Mouse (Mus musculus): ENCODE results near the gene Cnot11. TPM values are rescaled to one million over a fixed set of nuclear protein-coding genes. Genes with fewer than 3 reads are reported as not detected.
A peak's percentile ranks its signal among the peaks of the same experiment; 100 is the strongest.

Gene Cnot11
- polyA plus RNA-seq, 1 experiment from 2014 or later = 21.5 TPM

- Histone ChIP-seq H3K36me3 (no peaks in the 10 kb centered on the region), H3K4me2 (no peak overlapping the region), H3K9ac (no peak overlapping the region), H3K4me3 (no peak overlapping the region), H3K27ac (no peak overlapping the region), H3K4me1 (no peaks in the 10 kb centered on the region), H3K27me3 (no peaks in the 10 kb centered on the region), H3K9me3 (no peaks in the 10 kb centered on the region)
- ATAC-seq (ENCODE audit: borderline replicate concordance, extremely low read depth, low FRiP score, low TSS enrichment) = no peak
- 84% methylated on average over 10 of the region's 10 CpGs for WGBS
Observed at GRCm38 (mm10) chr1:39515303-39515991, 19.3 kb upstream of the Cnot11 start.

- no peak for ATAC-seq (ENCODE audit: borderline replicate concordance, extremely low read depth, low FRiP score, low TSS enrichment)
- Histone ChIP-seq H3K27me3 (no peaks in the 10 kb centered on the region), H3K4me1 (no peaks in the 10 kb centered on the region), H3K9me3 (no peaks in the 10 kb centered on the region), H3K9ac (no peak overlapping the region), H3K27ac (no peak overlapping the region), H3K4me2 (no peak overlapping the region), H3K36me3 (no peaks in the 10 kb centered on the region), H3K4me3 (no peak overlapping the region)
- WGBS = 80% methylated on average over 7 of the region's 7 CpGs
Observed at GRCm38 (mm10) chr1:39521326-39521725, 13.5 kb upstream of the Cnot11 start.

- no peaks in the 10 kb centered on the region for H3K36me3 ChIP-seq
- no peak overlapping the region for H3K9ac ChIP-seq
- H3K4me2 ChIP-seq = no peak overlapping the region
- no peaks in the 10 kb centered on the region for H3K4me1 ChIP-seq
- no peak for ATAC-seq (ENCODE audit: borderline replicate concordance, extremely low read depth, low FRiP score, low TSS enrichment)
- H3K27ac ChIP-seq = no peak overlapping the region
- 22% methylated on average over 5 of the region's 5 CpGs for WGBS
- no peaks in the 10 kb centered on the region for H3K9me3 ChIP-seq
- H3K4me3 ChIP-seq = no peak overlapping the region
- no peaks in the 10 kb centered on the region for H3K27me3 ChIP-seq
Observed at GRCm38 (mm10) chr1:39522519-39522918, 12.3 kb upstream of the Cnot11 start.

- Histone ChIP-seq H3K4me3 (no peak overlapping the region), H3K36me3 (no peaks in the 10 kb centered on the region), H3K4me2 (no peak overlapping the region), H3K27ac (no peak overlapping the region), H3K27me3 (no peaks in the 10 kb centered on the region), H3K9ac (no peak overlapping the region), H3K9me3 (no peaks in the 10 kb centered on the region), H3K4me1 (no peaks in the 10 kb centered on the region)
- 69% methylated on average over 7 of the region's 7 CpGs for WGBS
- ATAC-seq (ENCODE audit: borderline replicate concordance, extremely low read depth, low FRiP score, low TSS enrichment) = no peak
Observed at GRCm38 (mm10) chr1:39525763-39526162, 9.0 kb upstream of the Cnot11 start.

GRCm38 (mm10) chr1:39526371-39527167 lies 8.2 kb upstream of the Cnot11 start:
- no peaks in the 10 kb centered on the region for H3K9me3 ChIP-seq
- no peaks in the 10 kb centered on the region for H3K27me3 ChIP-seq
- no peak overlapping the region for H3K4me2 ChIP-seq
- no peak overlapping the region for H3K9ac ChIP-seq
- no peaks in the 10 kb centered on the region for H3K36me3 ChIP-seq
- no peak for ATAC-seq (ENCODE audit: borderline replicate concordance, extremely low read depth, low FRiP score, low TSS enrichment)
- no peak overlapping the region for H3K4me3 ChIP-seq
- 74% methylated on average over 9 of the region's 9 CpGs for WGBS
- H3K27ac ChIP-seq = no peak overlapping the region
- H3K4me1 ChIP-seq = no peaks in the 10 kb centered on the region

- Histone ChIP-seq H3K9ac (no peak overlapping the region), H3K9me3 (no peaks in the 10 kb centered on the region), H3K4me3 (no peak overlapping the region), H3K27ac (no peak overlapping the region), H3K4me1 (no peaks in the 10 kb centered on the region), H3K27me3 (no peaks in the 10 kb centered on the region), H3K36me3 (no peaks in the 10 kb centered on the region), H3K4me2 (no peak overlapping the region)
- WGBS = 12% methylated on average over 7 of the region's 7 CpGs
- no peak for ATAC-seq (ENCODE audit: borderline replicate concordance, extremely low read depth, low FRiP score, low TSS enrichment)
Observed at GRCm38 (mm10) chr1:39527432-39527831, 7.4 kb upstream of the Cnot11 start.

GRCm38 (mm10) chr1:39528319-39528718 lies 6.5 kb upstream of the Cnot11 start:
- Histone ChIP-seq H3K36me3 (no peaks in the 10 kb centered on the region), H3K4me1 (no peaks in the 10 kb centered on the region), H3K27me3 (no peaks in the 10 kb centered on the region), H3K9me3 (no peaks in the 10 kb centered on the region), H3K4me2 (no peak overlapping the region), H3K9ac (no peak overlapping the region), H3K27ac (no peak overlapping the region), H3K4me3 (no peak overlapping the region)
- WGBS = 73% methylated on average over 6 of the region's 6 CpGs
- no peak for ATAC-seq (ENCODE audit: borderline replicate concordance, extremely low read depth, low FRiP score, low TSS enrichment)

- no peaks in the 10 kb centered on the region for H3K27me3 ChIP-seq
Observed at GRCm38 (mm10) chr1:39530258-39530943, 4.4 kb upstream of the Cnot11 start.

GRCm38 (mm10) chr1:39531036-39531435 lies 3.8 kb upstream of the Cnot11 start:
- Histone ChIP-seq H3K4me1 (peaks cover 6% of the 10 kb centered on the region; the same call in 1 of the 2 replicates), H3K4me3 (no peak overlapping the region), H3K4me2 (no peak overlapping the region), H3K9me3 (no peaks in the 10 kb centered on the region), H3K27ac (no peak overlapping the region), H3K27me3 (no peaks in the 10 kb centered on the region), H3K9ac (no peak overlapping the region), H3K36me3 (no peaks in the 10 kb centered on the region)
- 66% methylated on average over 4 of the region's 4 CpGs for WGBS
- ATAC-seq (ENCODE audit: borderline replicate concordance, extremely low read depth, low FRiP score, low TSS enrichment) = no peak

More at GRCm38 (mm10) chr1:39530258-39530943, 4.4 kb upstream of the Cnot11 start:
- ATAC-seq (ENCODE audit: borderline replicate concordance, extremely low read depth, low FRiP score, low TSS enrichment) = no peak
- H3K9ac ChIP-seq = no peak overlapping the region
- no peak overlapping the region for H3K4me3 ChIP-seq
- no peaks in the 10 kb centered on the region for H3K36me3 ChIP-seq
- H3K27ac ChIP-seq = no peak overlapping the region
- WGBS = 35% methylated on average over 13 of the region's 13 CpGs
- no peak overlapping the region for H3K4me2 ChIP-seq
- H3K9me3 ChIP-seq = no peaks in the 10 kb centered on the region
- H3K4me1 ChIP-seq = peaks cover 6% of the 10 kb centered on the region; the same call in 1 of the 2 replicates

- Histone ChIP-seq H3K27ac (no peak overlapping the region), H3K4me2 (no peak overlapping the region), H3K9me3 (no peaks in the 10 kb centered on the region), H3K4me1 (peaks cover 20% of the 10 kb centered on the region), H3K9ac (no peak overlapping the region), H3K4me3 (no peak overlapping the region), H3K27me3 (no peaks in the 10 kb centered on the region), H3K36me3 (peaks cover 11% of the 10 kb centered on the region)
- WGBS = 45% methylated on average over 3 of the region's 3 CpGs
- no peak for ATAC-seq (ENCODE audit: borderline replicate concordance, extremely low read depth, low FRiP score, low TSS enrichment)
Observed at GRCm38 (mm10) chr1:39533917-39534316, 875 bp upstream of the Cnot11 start.

- under 1% methylated on average over 81 of the region's 100 CpGs for WGBS
- H3K27ac ChIP-seq = peak overlapping the region; percentile 92
- peak; percentile 95 for ATAC-seq (ENCODE audit: borderline replicate concordance, extremely low read depth, low FRiP score, low TSS enrichment)
- no peaks in the 10 kb centered on the region for H3K9me3 ChIP-seq
- peak overlapping the region; percentile 99 for H3K4me3 ChIP-seq
- peaks cover 20% of the 10 kb centered on the region for H3K4me1 ChIP-seq
- no peaks in the 10 kb centered on the region for H3K27me3 ChIP-seq
- peak overlapping the region; percentile 90 for H3K4me2 ChIP-seq
- peak overlapping the region; percentile 96 for H3K9ac ChIP-seq
- H3K36me3 ChIP-seq = peaks cover 29% of the 10 kb centered on the region
Observed at GRCm38 (mm10) chr1:39535515-39536311, 921 bp downstream of the Cnot11 start.
